Mouse (Mus musculus) gastrocnemius, postnatal 36 days (tissue): Measurements from ENCODE around the gene Nxt1. TPM values are rescaled to one million over a fixed set of nuclear protein-coding genes. Genes with fewer than 3 reads are reported as not detected.

Experiments
- DNase-seq, 2 experiments: peaks; one replicate each; pipeline ENCODE4 v3.0.0; 2022
- intact Hi-C: fragments of 180-260 bp; cut with DNase I; formaldehyde crosslinking; loops from one replicate; pipeline ENCODE4 v1.15.1; 2025
- long read RNA-seq, 2 experiments: library from polyadenylated mRNA; stranded (forward); transcript quantifications; one replicate each; pipeline ENCODE4 v2.0.0; 2021
- total RNA-seq, 2 experiments: library from RNA; stranded (reverse); gene quantifications; 2 replicates each; pipeline ENCODE4 v1.2.3; 2021

Nxt1 gene
- total RNA-seq: 1 to 10 TPM; 5.9 to 6.2 TPM
- long read RNA-seq, experiment 1, transcript Nxt1-201 (2 exons, 956 nt): major isoform, 9 of 19 reads
- long read RNA-seq, experiment 1, partial matches to known transcripts: 10 of 19 reads
- long read RNA-seq, experiment 1, other reads (novel, unspliced or antisense): 0 of 19 reads
- long read RNA-seq, experiment 2, transcript Nxt1-201 (2 exons, 956 nt): major isoform, 8 of 27 reads
- long read RNA-seq, experiment 2, partial matches to known transcripts: 19 of 27 reads
- long read RNA-seq, experiment 2, other reads (novel, unspliced or antisense): 0 of 27 reads

DNA sequence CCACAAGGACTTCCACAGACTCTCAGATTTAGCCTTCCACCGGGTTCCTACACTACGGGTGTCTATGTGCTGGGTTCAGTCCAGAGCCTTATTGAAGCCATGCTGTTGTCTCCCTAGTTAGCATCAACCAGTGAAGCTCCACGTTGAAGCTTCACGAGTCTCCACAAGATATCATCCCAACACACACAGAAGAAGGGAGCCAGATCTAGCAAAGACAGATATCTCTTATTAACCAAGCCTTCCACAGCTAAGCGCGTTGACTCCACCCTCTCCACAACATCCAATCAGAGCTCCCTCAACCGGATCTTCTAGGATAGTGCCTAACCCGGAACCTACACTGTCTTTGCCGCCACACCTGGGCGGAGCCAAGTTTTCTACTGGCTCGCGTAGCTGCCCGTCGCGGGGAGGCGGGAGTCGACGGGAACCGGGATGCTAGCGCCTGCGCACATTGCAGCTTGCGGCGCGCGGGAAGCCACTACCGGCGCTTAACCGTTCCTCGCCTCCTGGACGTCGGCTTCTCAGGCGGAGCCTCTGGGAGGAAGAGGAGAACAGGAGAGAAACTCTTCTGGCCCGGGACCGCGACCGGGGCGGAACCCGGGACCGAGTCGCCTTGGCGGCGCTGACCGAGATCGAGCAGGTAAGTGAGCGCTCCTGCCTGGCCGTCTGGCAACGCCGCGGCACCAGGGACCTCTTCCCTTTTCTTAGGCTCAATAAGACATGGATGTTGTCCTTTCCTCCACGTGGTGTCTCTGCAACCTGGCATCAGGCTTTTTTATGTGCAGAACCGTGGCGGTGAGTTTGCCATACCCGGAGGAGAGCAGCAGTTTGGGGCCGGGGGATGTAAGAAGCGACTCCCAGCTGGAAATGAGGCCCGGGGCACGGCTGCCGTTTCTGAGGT lies at the start of gene Nxt1:
TSS of gene Nxt1 (plus strand) at position 403 of the 898 bp plus-strand sequence.
- DNase-seq: peak; percentile 98 to 100
- intact Hi-C loops: no loop called here

DNA sequence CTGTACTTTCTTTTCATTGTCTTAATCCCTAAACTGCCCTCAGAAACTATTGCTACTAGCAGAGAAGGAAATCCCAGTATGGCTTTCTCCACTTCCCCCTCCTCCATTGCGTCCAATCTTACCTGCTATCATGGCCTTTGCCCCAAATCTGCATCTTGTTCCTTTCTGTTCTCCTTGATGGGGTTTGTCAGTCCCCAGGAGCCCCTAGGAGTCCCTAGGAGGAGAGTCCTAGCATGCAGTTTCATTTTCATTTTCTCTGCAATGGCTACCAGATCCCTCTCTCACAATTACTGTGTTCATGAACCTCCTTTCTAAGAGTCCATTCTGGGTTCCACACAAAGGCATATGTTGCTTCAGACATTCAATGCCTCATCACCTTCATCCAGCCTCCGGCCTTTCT lies 49.3 kb upstream of the Nxt1 start:
- intact Hi-C loops: no loop called here
- no peak for DNase-seq

DNA sequence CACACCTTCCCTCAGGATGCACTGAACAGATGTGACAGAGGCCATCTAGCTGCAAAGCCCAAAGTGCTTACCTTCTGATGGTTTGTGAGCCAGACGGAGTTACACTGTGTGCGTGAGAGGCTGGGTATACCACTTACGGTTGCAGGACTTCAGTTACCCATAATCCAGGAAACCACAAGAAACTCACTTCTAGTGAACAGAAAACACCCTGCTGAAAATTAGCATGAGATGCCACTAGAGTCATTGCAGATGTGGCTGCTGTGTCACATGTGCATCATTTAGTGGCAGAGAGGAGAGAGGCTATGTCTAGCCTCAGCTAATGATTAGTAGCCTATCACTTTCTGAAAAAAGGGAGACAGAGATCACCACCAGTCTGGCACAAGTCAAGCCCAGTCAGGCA lies 47.9 kb upstream of the Nxt1 start:
- intact Hi-C loops: no loop called here
- no peak for DNase-seq

DNA sequence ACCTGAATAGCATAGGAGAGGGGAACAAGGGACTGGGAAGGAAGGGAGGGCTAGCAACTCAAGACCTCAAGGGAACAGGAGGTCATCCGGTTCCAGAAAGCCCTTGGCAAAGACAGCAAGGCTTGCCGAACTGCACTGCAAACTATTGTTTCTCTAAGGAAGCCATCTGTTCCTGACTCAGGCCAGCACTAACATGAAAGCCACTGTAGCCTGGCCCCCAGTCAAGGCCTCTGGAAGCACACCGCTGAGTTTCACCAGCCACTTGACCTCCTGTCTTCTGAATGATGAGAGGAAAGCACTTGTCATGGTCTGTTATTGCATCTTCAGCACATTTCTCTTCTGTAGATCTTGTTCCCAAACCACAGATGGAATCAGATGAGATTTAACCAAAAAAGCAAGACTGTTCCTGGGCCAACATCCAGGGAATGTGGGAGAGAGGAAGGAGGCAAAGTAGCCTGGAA lies 45.4 kb upstream of the Nxt1 start:
- intact Hi-C loops: no loop called here
- DNase-seq: peak; percentile 37 to 52

DNA sequence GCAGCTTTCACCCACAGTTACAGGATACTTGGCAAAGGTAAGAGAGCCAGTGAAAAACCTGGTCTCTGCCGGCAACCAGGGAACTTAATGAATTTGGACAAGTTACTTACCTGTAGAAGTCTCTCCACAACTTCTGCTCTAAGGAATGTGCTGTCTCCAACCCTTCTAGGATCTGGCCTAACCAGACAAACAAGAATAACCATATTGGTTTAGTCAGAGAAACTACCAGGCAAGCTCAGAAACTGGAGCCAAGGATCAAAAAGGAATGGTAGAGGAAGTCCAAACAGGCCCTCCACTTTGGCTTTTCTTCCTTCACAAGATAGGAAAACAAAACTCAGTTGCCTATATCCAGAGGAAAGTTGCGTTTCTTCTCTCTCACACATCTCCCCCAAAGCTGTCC lies 41.4 kb upstream of the Nxt1 start:
- intact Hi-C loops: no loop called here
- no peak for DNase-seq

DNA sequence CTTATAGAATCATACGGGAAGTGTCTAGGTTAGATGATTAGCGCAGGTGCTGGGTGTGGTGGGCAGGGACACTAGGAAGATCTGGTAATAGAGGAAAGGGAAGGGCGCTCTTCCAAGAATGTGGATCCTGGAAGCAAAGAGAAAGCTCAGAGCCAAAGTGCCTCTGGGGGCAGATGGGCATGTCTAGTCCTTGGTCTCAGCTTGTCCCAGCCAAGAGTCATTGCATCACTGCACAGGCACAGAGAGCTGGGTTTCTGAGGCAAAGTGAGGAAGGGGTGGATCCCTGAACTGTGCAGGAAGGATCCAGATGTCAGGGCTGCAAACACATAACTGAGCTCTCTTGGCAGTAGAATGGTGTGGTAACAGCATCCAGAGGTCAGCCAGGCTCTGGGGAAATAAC lies 40.8 kb upstream of the Nxt1 start:
- peak; percentile 30 to 31 for DNase-seq
- intact Hi-C loops: no loop called here

DNA sequence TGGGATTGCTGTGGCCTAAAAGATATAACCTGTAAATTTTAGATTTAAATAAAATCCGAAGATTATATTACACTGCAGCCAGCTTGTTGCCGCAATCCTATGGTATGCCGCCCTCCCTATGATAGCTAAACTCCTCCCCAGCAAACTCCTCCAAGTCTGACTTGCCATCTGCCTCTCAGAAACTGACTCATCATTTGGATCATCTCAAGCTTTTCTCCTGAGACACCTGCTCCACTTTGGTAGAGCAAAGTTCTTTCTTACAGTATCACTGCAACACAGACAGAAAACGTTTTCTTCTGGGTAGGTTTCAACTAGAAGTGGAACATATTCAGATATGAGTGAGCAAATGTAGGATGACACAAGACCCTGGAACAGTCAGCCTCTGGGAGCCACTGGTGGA lies 37.9 kb upstream of the Nxt1 start:
- DNase-seq: no peak
- intact Hi-C loops: no loop called here

DNA sequence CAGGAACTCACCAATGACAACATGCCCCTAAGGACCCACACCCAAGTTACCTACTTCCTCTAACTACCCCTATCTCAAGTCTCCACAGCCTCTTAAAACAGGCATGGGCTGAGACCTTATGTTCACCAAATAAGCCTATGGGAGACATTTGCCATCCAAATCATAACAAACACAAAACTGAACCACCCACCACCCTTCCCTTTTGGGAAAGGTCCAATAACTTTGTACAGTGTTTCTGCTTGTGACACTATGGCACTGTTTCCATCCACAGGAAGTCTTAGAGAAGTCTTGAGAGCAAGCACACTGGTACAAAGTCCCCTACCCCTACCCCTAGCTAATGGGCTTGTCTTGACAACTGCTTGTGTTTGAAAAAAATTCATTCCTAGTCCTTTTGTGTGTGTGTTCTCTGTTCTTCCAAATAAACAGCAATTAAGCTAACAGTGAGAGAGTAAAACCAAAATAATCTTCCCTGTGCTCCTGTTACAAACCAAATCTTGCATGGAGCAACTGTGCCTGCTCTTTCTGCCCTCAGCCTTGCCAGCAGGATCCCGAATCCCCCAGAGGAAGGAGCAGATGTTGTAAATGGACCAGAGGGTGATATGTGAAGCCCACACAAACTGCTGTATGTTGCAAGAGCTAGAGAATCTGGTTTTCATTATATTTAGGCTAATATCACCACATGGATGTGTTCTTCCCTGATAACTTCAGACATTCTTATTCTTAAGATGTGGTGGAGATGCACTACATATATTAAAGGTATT lies 29.6 kb upstream of the Nxt1 start:
- intact Hi-C loops: no loop called here

DNA sequence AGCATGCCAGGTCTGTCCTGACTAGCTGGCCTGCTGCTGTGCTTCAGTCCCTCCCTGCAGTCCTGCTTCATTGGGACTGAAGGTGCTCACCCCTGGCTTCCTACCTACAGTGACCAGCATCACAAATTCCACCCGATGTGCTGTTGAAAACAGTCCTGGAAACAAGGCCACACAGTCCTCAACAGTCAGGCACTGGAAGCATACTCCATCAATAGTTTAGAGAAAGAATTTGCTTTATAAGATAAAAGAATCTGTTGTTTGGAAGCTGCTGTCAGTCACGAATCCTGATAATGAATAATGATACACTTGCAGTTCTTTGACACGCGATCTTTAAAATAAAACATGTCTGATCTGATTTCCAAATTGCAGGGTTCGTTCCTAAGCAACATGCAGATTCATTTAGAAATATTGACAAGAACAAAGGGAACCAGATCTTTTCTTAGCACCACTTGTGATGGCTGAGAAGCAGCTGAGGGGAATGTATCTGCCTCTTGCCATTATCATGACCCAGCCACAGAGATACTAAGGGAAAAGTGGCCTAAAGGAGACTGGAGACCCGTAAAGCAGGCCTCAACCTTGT lies 27.9 kb upstream of the Nxt1 start:
- intact Hi-C loops: no loop called here

More for the DNA sequence above, 29.6 kb upstream of the Nxt1 start:
- DNase-seq: no peak

DNA sequence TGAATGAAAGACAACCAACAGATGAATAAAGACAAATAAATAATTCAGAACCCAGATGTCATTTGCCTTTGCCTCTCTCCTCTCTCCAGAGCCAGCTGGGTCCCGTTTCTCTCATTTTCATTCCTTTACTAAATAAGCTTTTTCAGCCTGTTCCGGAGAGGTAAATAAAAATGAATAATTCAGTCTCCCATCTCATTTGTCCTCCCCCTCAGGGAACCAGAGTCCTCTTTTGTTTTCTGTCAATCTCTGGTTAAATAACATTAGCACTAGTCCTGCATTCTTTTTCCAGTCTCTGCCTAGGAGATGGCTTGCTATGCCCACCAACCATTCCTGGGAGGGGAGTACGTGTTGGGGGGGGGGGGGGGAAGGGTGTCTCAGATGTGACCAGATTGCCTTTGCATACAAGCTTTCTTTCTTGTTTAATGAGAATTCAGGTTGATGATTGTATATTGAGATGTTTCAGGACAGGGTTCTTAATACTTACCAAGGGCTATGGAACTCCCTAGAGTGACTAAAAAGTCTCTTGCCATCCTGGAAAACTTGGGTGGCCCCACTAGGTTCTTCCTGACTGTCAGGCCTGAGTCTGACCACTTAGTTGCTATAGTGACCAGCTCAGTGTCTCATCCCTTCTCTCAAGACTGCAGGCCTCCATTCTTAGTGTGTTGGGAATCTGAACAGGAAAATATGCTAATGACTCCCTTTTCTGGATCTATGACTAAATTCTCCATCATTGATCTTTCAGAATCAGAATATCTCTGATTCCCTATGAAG lies 21.6 kb upstream of the Nxt1 start:
- intact Hi-C loops: loop anchor here (5.0 kb wide), 1 partner anchor 73 kb away; no protein-coding TSS in a partner anchor
- DNase-seq: no peak

More for the DNA sequence above, 27.9 kb upstream of the Nxt1 start:
- DNase-seq: no peak

DNA sequence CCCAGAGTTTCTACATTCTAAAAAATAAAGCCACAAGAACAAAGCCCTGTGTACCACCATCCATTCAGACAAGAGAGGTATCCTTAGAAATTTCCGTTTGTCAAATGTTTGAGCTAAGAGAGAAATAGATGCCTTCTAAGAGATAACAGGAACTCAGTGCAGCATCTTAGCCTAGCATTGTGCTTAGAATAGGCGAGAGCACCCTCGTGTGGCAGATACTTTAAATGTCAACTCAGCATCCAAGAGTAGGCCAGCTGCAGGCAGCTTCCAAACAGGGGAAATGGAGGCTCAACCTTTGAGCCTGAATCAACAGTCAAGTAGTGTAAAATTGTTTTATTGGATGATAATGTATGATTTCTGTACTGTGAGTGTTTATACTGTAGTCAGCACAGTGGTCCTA lies 17.4 kb upstream of the Nxt1 start:
- peak; percentile 33 to 50 for DNase-seq
- intact Hi-C loops: loop anchor here (5.0 kb wide), 2 partner anchors 78 to 533 kb away; no protein-coding TSS in a partner anchor

DNA sequence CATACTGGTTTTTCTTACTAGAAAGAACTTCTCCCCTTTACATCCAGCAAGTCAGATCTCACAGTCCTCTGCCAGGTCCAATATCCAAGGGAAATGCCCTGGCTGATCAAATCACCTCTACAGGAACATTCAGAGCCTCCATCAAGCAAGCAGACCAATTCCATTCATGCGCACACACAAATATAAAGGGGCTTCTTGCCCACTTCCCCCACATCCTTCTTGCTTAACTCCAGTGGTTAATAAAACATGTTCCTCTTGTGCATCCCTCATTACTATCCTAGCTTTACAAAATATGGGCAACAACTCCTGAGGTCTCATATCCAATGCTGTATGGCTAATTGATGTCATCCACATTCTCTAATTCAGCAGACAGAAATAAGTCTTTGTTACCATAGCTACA lies 8.9 kb upstream of the Nxt1 start:
- intact Hi-C loops: no loop called here

DNA sequence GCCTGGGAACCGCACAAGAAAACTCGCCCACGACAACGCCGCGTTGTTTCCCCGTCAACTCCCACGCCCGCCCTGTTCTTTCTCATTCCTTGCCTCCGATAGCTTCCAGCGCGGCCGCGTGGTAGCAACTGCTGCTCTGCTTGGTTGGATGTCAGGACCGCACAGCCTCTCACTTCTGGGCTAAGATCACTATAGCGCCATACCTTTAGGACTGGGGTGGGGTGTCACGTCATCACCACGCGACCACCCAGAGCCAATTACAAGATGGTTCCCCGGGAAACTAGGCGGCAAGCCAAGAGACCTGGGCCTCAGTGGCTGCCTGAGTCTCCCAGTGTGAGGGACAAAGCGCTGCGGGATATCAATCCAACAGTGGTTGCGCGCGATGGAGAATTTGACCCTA lies 5.4 kb downstream of the Nxt1 start:
- intact Hi-C loops: no loop called here
- peak; percentile 17 to 21 for DNase-seq

More for the DNA sequence above, 8.9 kb upstream of the Nxt1 start:
- DNase-seq: no peak

DNA sequence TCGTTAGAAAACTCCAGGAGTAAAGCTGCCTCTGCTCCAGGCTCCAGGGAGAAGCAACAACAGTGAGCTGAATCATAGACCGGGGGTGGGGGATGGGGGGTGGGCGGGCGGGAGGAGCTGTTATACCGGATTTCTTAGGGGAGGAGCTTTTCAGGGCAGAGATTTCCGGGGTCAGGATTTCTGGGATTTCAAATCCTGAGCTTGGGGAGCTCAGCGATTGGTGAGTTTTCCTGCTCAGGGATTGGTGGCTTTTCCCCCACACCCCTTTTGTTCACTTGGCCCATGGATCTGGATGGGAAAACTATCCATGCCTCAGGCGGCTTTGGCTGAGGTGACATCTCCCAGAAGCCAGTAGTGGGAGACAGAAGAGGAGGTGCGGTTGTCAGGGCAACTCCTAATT lies 6.9 kb downstream of the Nxt1 start:
- peak; percentile 27 to 50 for DNase-seq
- intact Hi-C loops: no loop called here

DNA sequence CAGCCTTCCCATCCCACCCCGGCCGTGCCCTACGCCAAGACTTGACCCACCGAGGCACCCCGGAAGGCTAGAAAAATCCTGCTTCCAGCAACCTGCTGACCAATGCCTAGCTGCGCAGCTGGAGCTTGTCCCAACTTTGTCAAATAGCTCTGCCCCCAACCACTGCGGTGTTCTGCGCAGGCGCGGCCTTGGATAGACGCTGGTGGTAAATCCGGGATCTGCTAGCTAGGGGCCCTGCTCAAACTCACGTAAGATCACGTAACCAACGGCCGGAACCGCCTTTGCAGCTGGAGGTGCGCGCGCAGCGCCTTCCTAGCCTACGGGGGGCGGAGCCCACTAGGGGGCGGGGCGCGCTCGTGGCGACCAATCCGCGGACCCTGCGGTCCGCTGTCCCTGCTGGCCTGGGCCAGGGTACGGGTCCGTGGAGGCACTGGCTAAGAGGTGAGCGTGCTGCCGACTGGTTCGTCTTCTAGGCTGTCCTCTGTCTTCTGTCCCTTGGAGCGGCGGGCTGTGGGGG lies 8.4 kb downstream of the Nxt1 start, which contains the start of gene Gzf1:
TSS of gene Gzf1 (plus strand) at position 249 of the 517 bp plus-strand sequence.
- intact Hi-C loops: no loop called here
- DNase-seq: peak; percentile 98 to 99

DNA sequence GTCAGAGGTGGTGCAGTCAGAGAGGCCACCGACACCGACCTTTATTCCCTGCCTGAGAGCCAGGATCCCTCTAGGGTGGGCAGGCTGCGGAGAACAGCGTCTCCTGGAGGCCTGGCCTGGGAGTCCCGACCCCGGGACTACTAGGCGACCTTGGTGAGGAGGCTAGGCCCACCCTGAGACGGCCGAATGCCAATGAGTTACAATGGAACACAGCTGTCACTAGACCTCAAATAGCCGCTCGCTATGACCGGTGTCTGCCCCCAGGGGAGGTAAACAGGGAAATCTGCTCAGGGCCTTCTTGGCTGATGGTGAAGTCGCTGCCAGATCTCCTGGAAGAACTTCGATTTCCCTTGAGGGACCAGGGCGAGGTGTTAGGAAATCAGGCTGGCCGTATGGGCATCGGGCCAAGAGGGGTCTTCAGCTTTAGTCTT lies 9.1 kb downstream of the Nxt1 start:
- peak; percentile 34 for DNase-seq
- intact Hi-C loops: no loop called here

DNA sequence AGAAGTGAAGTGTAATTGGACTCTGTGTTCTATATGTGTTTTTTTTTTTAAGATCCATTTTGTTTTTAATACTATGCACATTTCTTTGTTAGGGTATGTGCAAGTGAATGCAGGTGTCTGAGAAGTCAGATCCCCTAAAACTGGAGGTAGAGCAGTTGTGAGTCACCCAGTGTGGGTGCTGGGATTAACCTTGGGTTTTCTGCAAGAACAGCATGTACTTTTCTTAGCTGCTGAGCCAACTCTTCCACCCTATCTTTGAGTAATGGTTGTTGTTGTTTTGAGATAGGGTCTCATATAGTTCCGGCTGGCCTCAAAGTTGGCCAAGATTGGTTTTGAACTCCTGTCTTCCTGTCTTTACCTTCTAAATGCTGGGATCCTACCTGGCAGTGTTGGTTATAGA lies 10.6 kb downstream of the Nxt1 start:
- intact Hi-C loops: no loop called here
- no peak for DNase-seq

DNA sequence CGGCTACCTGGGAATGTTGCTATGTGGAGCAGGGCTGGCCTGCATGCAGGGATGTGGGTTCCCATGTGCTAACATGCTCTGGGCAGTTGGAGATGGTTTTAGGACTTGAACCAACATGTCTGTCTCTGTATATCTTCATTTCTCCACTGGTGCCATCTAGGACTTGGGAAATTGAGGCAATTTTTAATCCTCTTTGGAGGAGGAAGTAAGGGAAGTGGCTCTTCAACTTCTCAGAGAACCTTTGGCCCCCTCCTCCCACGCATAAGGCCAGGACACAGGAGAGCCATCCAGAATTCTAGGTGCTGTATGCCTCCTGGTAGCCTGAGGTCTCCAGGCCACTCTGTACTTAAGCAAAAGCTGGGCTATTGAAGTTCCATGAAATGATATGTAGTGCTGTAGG lies 12.6 kb downstream of the Nxt1 start:
- no peak for DNase-seq
- intact Hi-C loops: no loop called here

DNA sequence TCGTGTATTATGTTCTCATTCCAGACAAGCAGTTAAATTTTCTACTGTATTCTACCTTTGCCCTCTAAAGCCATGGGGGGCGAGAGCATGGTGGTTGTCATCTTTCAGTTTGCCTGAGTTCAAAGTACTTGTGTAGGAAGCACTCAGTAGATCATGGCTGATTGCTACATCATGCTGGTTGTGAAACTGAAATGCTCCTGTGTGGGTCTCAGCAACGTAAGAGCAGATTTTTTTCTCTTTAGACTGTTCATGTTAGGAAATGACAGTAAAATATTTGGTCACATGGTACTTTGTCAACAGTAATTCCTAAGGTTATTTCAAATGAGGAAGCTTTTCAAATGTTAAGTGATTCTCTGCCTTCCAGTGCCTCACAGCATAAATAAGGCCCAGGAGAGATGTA lies 13.3 kb downstream of the Nxt1 start:
- intact Hi-C loops: no loop called here
- DNase-seq: no peak
